Comparison of ENCODE assay signal across 18 mouse cellular contexts in genomic region chr2:160874231-160874877, GRCm38 (mm10). TPM values are rescaled to one million over a fixed set of nuclear protein-coding genes. Genes with fewer than 3 reads are reported as not detected.
A peak's percentile ranks its signal among the peaks of the same experiment; 100 is the strongest.
DNase-seq lines count a peak whose midpoint lies in the region; ATAC-seq and TF ChIP-seq lines count a peak whose summit lies in the region.
"Had no signal": no experiment of that assay in that cellular context is flagged by ENCODE, and none has a peak within 500 bp of the region (broad histone marks: within the 10 kb centered on the region; RNA-seq: fewer than 3 reads in every experiment).

No protein-coding gene starts in this region.

- H3K4me2 ChIP-seq in heart, embryonic 16.5 days (ENCODE audit: low read depth, low read length) = no peak overlapping the region

- TF ChIP-seq CTCF in left cerebral cortex, adult 2 months (IDR thresholded peaks at IDR 0.05) = no peak

- DNase-seq in heart, postnatal 36 days = no peak
- DNase-seq in left cerebral cortex, adult 2 months (ENCODE audit: extremely low spot score in 1 of 2, low spot score in 2 of 2) = no peak
- no peak for DNase-seq in left cerebral cortex, postnatal 25 days (ENCODE audit: low spot score in 2 of 2)
- peak; percentile 26 for DNase-seq in heart, postnatal 25 days (ENCODE audit: low spot score)
- peak; percentile 40 to 72 for DNase-seq in kidney, postnatal 36 days
- DNase-seq in T-cell, adult 2 months (ENCODE audit: low spot score) = no peak
- DNase-seq: cerebellum, adult 8-10 months; lung, adult 2 months had no signal

- peaks cover 12% of the 10 kb centered on the region for H3K4me1 ChIP-seq in heart, embryonic 16.5 days (ENCODE audit: control insufficient read depth, insufficient read depth, low read length)

- no peak for ATAC-seq in heart, embryonic 16.5 days (replicated peaks; ENCODE audit: extremely low read depth, insufficient read depth, low FRiP score)
- ATAC-seq: midbrain, embryonic 15.5 days had no signal

- intact Hi-C loops in heart, postnatal 36 days (cut with DNase I) = no loop called here
- intact Hi-C loops in left cerebral cortex, adult 2 months (cut with DNase I) = loop anchor here (5.0 kb wide), 3 partner anchors 67 to 227 kb away; partner anchors contain the start of genes Plcg1 and Top1
- intact Hi-C loops in left cerebral cortex, postnatal 25 days (cut with DNase I) = loop anchor here (5.0 kb wide), 1 partner anchor 67 kb away; no protein-coding TSS in a partner anchor
- intact Hi-C loops in heart, postnatal 25 days (cut with DNase I) = loop anchor here (2.0 kb wide), 1 partner anchor 70 kb away; no protein-coding TSS in a partner anchor

- H3K9me3 ChIP-seq in heart, embryonic 16.5 days (replicated peaks; ENCODE audit: control insufficient read depth, low read length) = no peaks in the 10 kb centered on the region
- H3K9me3 ChIP-seq: embryonic facial prominence, embryonic 10.5 days; hindbrain, embryonic 10.5 days; midbrain, embryonic 15.5 days; neural tube, embryonic 15.5 days had no signal

- no peak overlapping the region for H3K4me3 ChIP-seq in heart, embryonic 16.5 days (ENCODE audit: low read length)
- H3K4me3 ChIP-seq in left cerebral cortex, adult 2 months = no peak overlapping the region
- H3K4me3 ChIP-seq: megakaryocyte, embryonic 14.5 days had no signal

- H3K9ac ChIP-seq in heart, embryonic 16.5 days (ENCODE audit: low read length) = no peak overlapping the region
- H3K9ac ChIP-seq: midbrain, embryonic 15.5 days; neural tube, embryonic 15.5 days had no signal

- no peaks in the 10 kb centered on the region for H3K27me3 ChIP-seq in heart, embryonic 16.5 days (ENCODE audit: control insufficient read depth, insufficient read depth, low read length)
- H3K27me3 ChIP-seq: midbrain, embryonic 15.5 days; neural tube, embryonic 15.5 days had no signal

- WGBS in heart, embryonic 16.5 days = 61% methylated on average over 5 of the region's 5 CpGs

- no peaks in the 10 kb centered on the region for H3K36me3 ChIP-seq in heart, embryonic 16.5 days (ENCODE audit: control insufficient read depth, insufficient read depth)
- H3K36me3 ChIP-seq: embryonic facial prominence, embryonic 10.5 days; hindbrain, embryonic 10.5 days; midbrain, embryonic 15.5 days; neural tube, embryonic 15.5 days had no signal

- H3K27ac ChIP-seq in heart, embryonic 16.5 days (ENCODE audit: low read length) = peak overlapping the region; percentile 57; the same call in 1 of the 2 replicates
- peak overlapping the region; percentile 97; the same call in 1 of the 2 replicates for H3K27ac ChIP-seq in left cerebral cortex, adult 2 months

RNA-seq across cellular contexts. Expression of gene Zhx3, which starts 1.6 kb away (rescaled TPM):
- polyA plus RNA-seq in heart, embryonic 16.5 days (2015; fragmentation: Nextera tagmentation; extraction: Ambion mirVana) = 6.8 and 7.5 TPM in 2 replicates
- total RNA-seq in heart, postnatal 36 days (2021) = 10 to 100 TPM; 44.5 to 47.7 TPM
- 10 to 100 TPM; 67.8 to 81.4 TPM for total RNA-seq in left cerebral cortex, adult 2 months (2021)
- total RNA-seq in left cerebral cortex, postnatal 25 days (2021) = 10 to 100 TPM; 71.0 to 78.4 TPM
- 10 to 100 TPM; 37.5 to 43.6 TPM for total RNA-seq in heart, postnatal 25 days (2021)

RNA-seq across cellular contexts. Expression of gene Lpin3, which starts 6.1 kb away (rescaled TPM):
- polyA plus RNA-seq in heart, embryonic 16.5 days (2015; fragmentation: Nextera tagmentation; extraction: Ambion mirVana) = 0.94 and 1.1 TPM in 2 replicates
- total RNA-seq in heart, postnatal 36 days (2021) = 1 to 10 TPM; 4.1 to 7.0 TPM
- 1 to 10 TPM in 1 of 2 experiments, under 1 TPM in 1; 0.65 to 1.8 TPM for total RNA-seq in left cerebral cortex, adult 2 months (2021)
- total RNA-seq in left cerebral cortex, postnatal 25 days (2021) = under 1 TPM; 0.39 to 0.99 TPM
- 1 to 10 TPM; 3.7 to 5.1 TPM for total RNA-seq in heart, postnatal 25 days (2021)
- total RNA-seq: common myeloid progenitor, adult 5-6 weeks had no signal

RNA-seq across cellular contexts. Expression of gene Emilin3, which starts 37.8 kb away (rescaled TPM):
- 1.5 and 1.7 TPM in 2 replicates for polyA plus RNA-seq in heart, embryonic 16.5 days (2015; fragmentation: Nextera tagmentation; extraction: Ambion mirVana)
- total RNA-seq in heart, postnatal 36 days (2021) = 1 to 10 TPM; 1.8 to 4.1 TPM
- total RNA-seq in left cerebral cortex, adult 2 months (2021) = under 1 TPM; 0.45 to 0.49 TPM
- total RNA-seq in left cerebral cortex, postnatal 25 days (2021) = under 1 TPM; 0.14 to 0.28 TPM
- 1 to 10 TPM; 2.8 to 4.4 TPM for total RNA-seq in heart, postnatal 25 days (2021)
- total RNA-seq: adrenal gland, adult 18-20 months; common myeloid progenitor, adult 5-6 weeks had no signal
- polyA plus RNA-seq: large intestine, adult 2 months; spleen, adult 2 months had no signal

Comparison
In these comparisons a context has a peak if more than half of its experiments do, and no peak if none do; other contexts are left out.
1. DNase-seq: peak in heart, postnatal 25 days (single experiment) and kidney, postnatal 36 days (2 of 2); none in heart, postnatal 36 days (0 of 2), left cerebral cortex, adult 2 months (0 of 2), left cerebral cortex, postnatal 25 days (0 of 2) and T-cell, adult 2 months (single experiment).